In the genomic region with DNA sequence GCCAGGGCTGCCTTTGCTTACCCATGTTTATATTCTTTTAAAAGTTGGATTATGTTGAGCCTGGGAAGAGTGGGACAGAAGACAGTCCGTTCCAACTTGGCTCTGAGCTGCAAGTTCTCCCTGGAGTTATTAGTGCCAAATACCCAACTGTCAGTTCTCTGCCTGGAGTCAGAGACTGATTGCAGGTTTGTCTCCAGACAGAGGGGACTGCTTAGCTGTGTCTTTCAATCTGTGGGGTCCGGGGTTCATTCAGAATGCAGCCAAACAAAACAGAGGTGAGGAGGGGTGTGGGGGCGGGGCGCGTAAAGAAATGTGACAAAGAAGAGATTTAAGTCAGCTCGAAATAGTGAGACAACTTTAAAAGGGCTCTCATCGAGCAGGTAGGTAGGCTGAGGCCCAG, we compare ENCODE assay signal across 8 mouse cellular contexts. TPM values are rescaled to one million over a fixed set of nuclear protein-coding genes. Genes with fewer than 3 reads are reported as not detected.
A peak's percentile ranks its signal among the peaks of the same experiment; 100 is the strongest.
DNase-seq lines count a peak whose midpoint lies in the region; ATAC-seq and TF ChIP-seq lines count a peak whose summit lies in the region.

No protein-coding gene starts in this region.

- H3K4me2 ChIP-seq in CH12.LX (ENCODE audit: insufficient read depth, low read depth, poor library complexity, severe bottlenecking), result peak overlapping the region; percentile 72
- H3K4me2 ChIP-seq in forebrain, embryonic 15.5 days (replicated peaks), result peak overlapping the region; percentile 73
- peak overlapping the region; percentile 76 for H3K4me2 ChIP-seq in liver, embryonic 14.5 days (ENCODE audit: low read depth)

- H3K9ac ChIP-seq in CH12.LX (ENCODE audit: insufficient read depth, low read depth), result peak overlapping the region; percentile 88
- H3K9ac ChIP-seq in forebrain, embryonic 15.5 days (replicated peaks), result peak overlapping the region; percentile 90
- H3K9ac ChIP-seq in liver, embryonic 14.5 days (replicated peaks), result peak overlapping the region; percentile 70

- TF ChIP-seq EP300 in CH12.LX (IDR thresholded peaks at IDR 0.05; ENCODE audit: low read length), result no peak
- no peak for TF ChIP-seq EP300 in liver, embryonic 14.5 days (IDR thresholded peaks at IDR 0.05; ENCODE audit: low read depth)

- TF ChIP-seq CTCF in CH12.LX (conservative IDR thresholded peaks at IDR 0.05 in 1 of 2, IDR thresholded peaks at IDR 0.05 in 1 of 2; ENCODE audit: low read depth in 2 of 2, low read length in 2 of 2), result no peak
- no peak for TF ChIP-seq CTCF in liver, embryonic 14.5 days (IDR thresholded peaks at IDR 0.05; ENCODE audit: low read depth)

- peak overlapping the region; percentile 67 for H3K4me3 ChIP-seq in erythroblast, embryonic 14.5 days (replicated peaks)
- peak overlapping the region; percentile 66 to 85 (median 73) for H3K4me3 ChIP-seq in CH12.LX (replicated peaks in 1 of 3; ENCODE audit: low read depth in 2 of 3, low read length in 2 of 3, poor library complexity in 1 of 3)
- peak overlapping the region; percentile 95 for H3K4me3 ChIP-seq in forebrain, embryonic 15.5 days
- H3K4me3 ChIP-seq in liver, embryonic 14.5 days (ENCODE audit: insufficient read depth in 1 of 2, low read depth in 2 of 2, low read length in 2 of 2), result peak overlapping the region; percentile 73 to 90

- dilution Hi-C loops in CH12.LX (cut with MboI; ENCODE audit: extremely low pct_ligation_motif_present, extremely low pct_unique_long_range_greater_than_20kb, low sequenced_read_pairs), result no loop called here

- no peak for ATAC-seq in erythroblast, adult 5-6 weeks (replicated peaks; ENCODE audit: low FRiP score, poor library complexity, severe bottlenecking)
- ATAC-seq in forebrain, embryonic 15.5 days (replicated peaks), result peak; percentile 30
- no peak for ATAC-seq in liver, embryonic 14.5 days (ENCODE audit: insufficient read depth)

- no peaks in the 10 kb centered on the region for H3K9me3 ChIP-seq in erythroblast, embryonic 14.5 days (ENCODE audit: control insufficient read depth, low read length)
- no peaks in the 10 kb centered on the region for H3K9me3 ChIP-seq in CH12.LX (replicated peaks; ENCODE audit: low read length)
- no peaks in the 10 kb centered on the region for H3K9me3 ChIP-seq in forebrain, embryonic 15.5 days
- H3K9me3 ChIP-seq in liver, embryonic 14.5 days (ENCODE audit: control insufficient read depth, low read length), result no peaks in the 10 kb centered on the region

- 2% methylated on average over 7 of the region's 7 CpGs for WGBS in forebrain, embryonic 15.5 days
- WGBS in liver, embryonic 14.5 days (ENCODE audit: insufficient replicate concordance), result 4% methylated on average over 7 of the region's 7 CpGs

- TF ChIP-seq POLR2A in CH12.LX (IDR thresholded peaks at IDR 0.05; ENCODE audit: low read depth, low read length), result no peak

- no peak for TF ChIP-seq RAD21 in CH12.LX (IDR thresholded peaks at IDR 0.05; ENCODE audit: low read depth, low read length)

- no peaks in the 10 kb centered on the region for H3K27me3 ChIP-seq in erythroblast, embryonic 14.5 days (ENCODE audit: control insufficient read depth)
- no peaks in the 10 kb centered on the region for H3K27me3 ChIP-seq in CH12.LX (replicated peaks)
- no peaks in the 10 kb centered on the region for H3K27me3 ChIP-seq in forebrain, embryonic 15.5 days
- no peaks in the 10 kb centered on the region for H3K27me3 ChIP-seq in liver, embryonic 14.5 days (ENCODE audit: control insufficient read depth, insufficient read depth, low read length)

- peaks cover 67% of the 10 kb centered on the region for H3K4me1 ChIP-seq in erythroblast, embryonic 14.5 days (ENCODE audit: control insufficient read depth)
- peaks cover 0 to 16% of the 10 kb centered on the region in 2 experiments; a peak in 2 of 4 replicates for H3K4me1 ChIP-seq in CH12.LX (ENCODE audit: control insufficient read depth in 1 of 2, insufficient read depth in 2 of 2)
- H3K4me1 ChIP-seq in forebrain, embryonic 15.5 days, result peaks cover 13% of the 10 kb centered on the region; the same call in 1 of the 2 replicates
- peaks cover 2 to 22% of the 10 kb centered on the region in 2 experiments; a peak in 3 of 4 replicates for H3K4me1 ChIP-seq in liver, embryonic 14.5 days (replicated peaks; ENCODE audit: control insufficient read depth in 2 of 2, insufficient read depth in 2 of 2, low read length in 1 of 2)

- peaks cover 37% of the 10 kb centered on the region for H3K36me3 ChIP-seq in erythroblast, embryonic 14.5 days (ENCODE audit: control insufficient read depth)
- H3K36me3 ChIP-seq in CH12.LX (replicated peaks in 1 of 2; ENCODE audit: control insufficient read depth in 1 of 2, insufficient read depth in 1 of 2, low read length in 1 of 2), result peaks cover 4 to 19% of the 10 kb centered on the region in 2 experiments
- H3K36me3 ChIP-seq in forebrain, embryonic 15.5 days, result peaks cover 14% of the 10 kb centered on the region; the same call in 1 of the 2 replicates
- no peaks in the 10 kb centered on the region; the same call in 1 of the 2 replicates for H3K36me3 ChIP-seq in liver, embryonic 14.5 days (replicated peaks; ENCODE audit: control insufficient read depth, insufficient read depth, low read depth)

- no peak for DNase-seq in CH12.LX (ENCODE audit: extremely low read depth)
- DNase-seq in liver, embryonic 14.5 days (ENCODE audit: low read depth in 3 of 3, low spot score in 3 of 3), result no peak
- DNase-seq in spleen, postnatal 14 days (ENCODE audit: low spot score in 2 of 2), result no peak
- no peak for DNase-seq in ovary, adult 18-20 months (ENCODE audit: low spot score)
- DNase-seq in urinary bladder, postnatal 10 days (ENCODE audit: low spot score), result no peak

- in situ Hi-C loops in CH12.LX (cut with MboI; ENCODE audit: low pct_ligation_motif_present, low pct_unique_long_range_greater_than_20kb, low sequenced_read_pairs), result loop anchor here (10.0 kb wide), 1 partner anchor 97 kb away; the partner anchor contains the start of genes Cdc26 and Prpf4

- H3K79me2 ChIP-seq in CH12.LX (replicated peaks; ENCODE audit: control insufficient read depth, extremely low read depth, insufficient read depth, poor library complexity, severe bottlenecking), result no peaks in the 10 kb centered on the region

- H3K27ac ChIP-seq in CH12.LX (ENCODE audit: insufficient read depth, low read depth), result no peak overlapping the region
- H3K27ac ChIP-seq in forebrain, embryonic 15.5 days (replicated peaks), result 0 out of 2 replicates have a peak overlapping the region, but pooled peaks have one; percentile 50
- no peak overlapping the region for H3K27ac ChIP-seq in liver, embryonic 14.5 days

RNA-seq across cellular contexts. Expression of gene Hdhd3, which starts 1.7 kb away (rescaled TPM):
- 0.29 and 0.59 TPM in 2 replicates for polyA plus RNA-seq in erythroblast, embryonic 14.5 days (2012)
- not detected in 2 replicates for total RNA-seq in erythroblast, adult 5-6 weeks (2015; ENCODE audit: low replicate concordance)
- 1.0 TPM in 1 of 2 replicates, not detected in the other for total RNA-seq in erythroblast, adult 5-6 weeks (2017; ENCODE audit: low replicate concordance)
- total RNA-seq in CH12.LX (2012; rRNA removed) (4.7 and 6.1 TPM in 2 replicates), CH12.LX (2014; rRNA removed) (2.9 and 4.5 TPM in 2 replicates)
- 4.7 and 5.3 TPM in 2 replicates for polyA plus RNA-seq in CH12.LX (2012; ENCODE audit: insufficient read length, low read depth)
- polyA plus RNA-seq in forebrain, embryonic 15.5 days (2015; fragmentation: Nextera tagmentation; extraction: Ambion mirVana), result 10.8 TPM in 2 replicates
- 3.6 and 4.2 TPM in 2 replicates for polyA plus RNA-seq in liver, embryonic 14.5 days (2012; rRNA removed)
- 6.4 and 9.1 TPM in 2 replicates for polyA plus RNA-seq in liver, embryonic 14.5 days (2014; fragmentation: Nextera tagmentation; extraction: Ambion mirVana)

RNA-seq across cellular contexts. Expression of gene Alad, which starts 18.2 kb away (rescaled TPM):
- 666 and 744 TPM in 2 replicates for polyA plus RNA-seq in erythroblast, embryonic 14.5 days (2012)
- total RNA-seq in erythroblast, adult 5-6 weeks (2015; ENCODE audit: low replicate concordance), result 105 and 125 TPM in 2 replicates
- total RNA-seq in erythroblast, adult 5-6 weeks (2017; ENCODE audit: low replicate concordance), result 81.9 and 128 TPM in 2 replicates
- total RNA-seq in CH12.LX (2012; rRNA removed), result 79.0 and 84.2 TPM in 2 replicates
- 33.3 and 35.1 TPM in 2 replicates for total RNA-seq in CH12.LX (2014; rRNA removed)
- 71.5 and 78.2 TPM in 2 replicates for polyA plus RNA-seq in CH12.LX (2012; ENCODE audit: insufficient read length, low read depth)
- 63.3 and 64.3 TPM in 2 replicates for polyA plus RNA-seq in forebrain, embryonic 15.5 days (2015; fragmentation: Nextera tagmentation; extraction: Ambion mirVana)
- polyA plus RNA-seq in liver, embryonic 14.5 days (2012; rRNA removed), result 296 and 338 TPM in 2 replicates
- polyA plus RNA-seq in liver, embryonic 14.5 days (2014; fragmentation: Nextera tagmentation; extraction: Ambion mirVana), result 629 and 675 TPM in 2 replicates

RNA-seq across cellular contexts. Expression of gene Bspry, which starts 21.7 kb away (rescaled TPM):
- polyA plus RNA-seq in erythroblast, embryonic 14.5 days (2012), result 0.03 TPM in 1 of 2 replicates, not detected in the other
- total RNA-seq in erythroblast, adult 5-6 weeks (2015; ENCODE audit: low replicate concordance), result not detected in 2 replicates
- not detected in 2 replicates for total RNA-seq in erythroblast, adult 5-6 weeks (2017; ENCODE audit: low replicate concordance)
- total RNA-seq in CH12.LX (2012; rRNA removed) (1.1 and 1.2 TPM in 2 replicates), CH12.LX (2014; rRNA removed) (0.86 and 0.95 TPM in 2 replicates)
- polyA plus RNA-seq in CH12.LX (2012; ENCODE audit: insufficient read length, low read depth), result 0.53 and 1.2 TPM in 2 replicates
- polyA plus RNA-seq in forebrain, embryonic 15.5 days (2015; fragmentation: Nextera tagmentation; extraction: Ambion mirVana), result 0.78 and 0.85 TPM in 2 replicates
- 0.19 and 0.25 TPM in 2 replicates for polyA plus RNA-seq in liver, embryonic 14.5 days (2012; rRNA removed)
- polyA plus RNA-seq in liver, embryonic 14.5 days (2014; fragmentation: Nextera tagmentation; extraction: Ambion mirVana), result 0.17 and 0.23 TPM in 2 replicates

RNA-seq across cellular contexts. Expression of gene Pole3, which starts 23.3 kb away (rescaled TPM):
- polyA plus RNA-seq in erythroblast, embryonic 14.5 days (2012), result 8.0 and 9.7 TPM in 2 replicates
- total RNA-seq in erythroblast, adult 5-6 weeks (2015; ENCODE audit: low replicate concordance), result 21.3 and 30.7 TPM in 2 replicates
- total RNA-seq in erythroblast, adult 5-6 weeks (2017; ENCODE audit: low replicate concordance), result 14.1 and 17.3 TPM in 2 replicates
- 32.1 and 43.7 TPM in 2 replicates for total RNA-seq in CH12.LX (2012; rRNA removed)
- total RNA-seq in CH12.LX (2014; rRNA removed), result 69.8 and 74.6 TPM in 2 replicates
- 87.5 and 98.9 TPM in 2 replicates for polyA plus RNA-seq in CH12.LX (2012; ENCODE audit: insufficient read length, low read depth)
- 83.9 and 88.4 TPM in 2 replicates for polyA plus RNA-seq in forebrain, embryonic 15.5 days (2015; fragmentation: Nextera tagmentation; extraction: Ambion mirVana)
- polyA plus RNA-seq in liver, embryonic 14.5 days (2012; rRNA removed), result 24.3 and 37.4 TPM in 2 replicates
- 54.7 and 59.8 TPM in 2 replicates for polyA plus RNA-seq in liver, embryonic 14.5 days (2014; fragmentation: Nextera tagmentation; extraction: Ambion mirVana)

RNA-seq across cellular contexts. Expression of gene 4933430I17Rik, which starts 23.6 kb away (rescaled TPM):
- polyA plus RNA-seq in erythroblast, embryonic 14.5 days (2012), result not detected in 2 replicates
- total RNA-seq in erythroblast, adult 5-6 weeks (2015; ENCODE audit: low replicate concordance), result not detected in 2 replicates
- total RNA-seq in erythroblast, adult 5-6 weeks (2017; ENCODE audit: low replicate concordance), result not detected in 2 replicates
- 0.21 and 0.30 TPM in 2 replicates for total RNA-seq in CH12.LX (2012; rRNA removed)
- total RNA-seq in CH12.LX (2014; rRNA removed), result 0.34 and 0.52 TPM in 2 replicates
- 1.8 and 1.9 TPM in 2 replicates for polyA plus RNA-seq in CH12.LX (2012; ENCODE audit: insufficient read length, low read depth)
- polyA plus RNA-seq in forebrain, embryonic 15.5 days (2015; fragmentation: Nextera tagmentation; extraction: Ambion mirVana), result 0.60 and 0.79 TPM in 2 replicates
- 0.10 and 0.12 TPM in 2 replicates for polyA plus RNA-seq in liver, embryonic 14.5 days (2012; rRNA removed)
- polyA plus RNA-seq in liver, embryonic 14.5 days (2014; fragmentation: Nextera tagmentation; extraction: Ambion mirVana), result 0.08 and 0.20 TPM in 2 replicates
